Mouse (Mus musculus): ENCODE results near the gene Fars2. TPM values are rescaled to one million over a fixed set of nuclear protein-coding genes. Genes with fewer than 3 reads are reported as not detected.

Fars2 gene
- polyA plus RNA-seq, 1 experiment from 2014 or later: 31.0 TPM

GRCm38 (mm10) chr13:36750056-36750455 is 632.8 kb downstream of the Fars2 start:
- H3K4me3 ChIP-seq: no peak overlapping the region
- H3K27me3 ChIP-seq (ENCODE audit: insufficient read depth, poor library complexity, severe bottlenecking): no peaks in the 10 kb centered on the region
- H3K27ac ChIP-seq: no peak overlapping the region
- H3K4me1 ChIP-seq (replicated peaks): no peaks in the 10 kb centered on the region
- DNase-seq (ENCODE audit: low spot score): no peak
- H3K9me3 ChIP-seq: no peaks in the 10 kb centered on the region
- 87% methylated on average over 2 of the region's 2 CpGs for WGBS
- no peaks in the 10 kb centered on the region for H3K36me3 ChIP-seq

- no peak for DNase-seq (ENCODE audit: low spot score)
- Histone ChIP-seq H3K4me1 (replicated peaks) (no peaks in the 10 kb centered on the region), H3K9me3 (no peaks in the 10 kb centered on the region), H3K4me3 (no peak overlapping the region), H3K36me3 (no peaks in the 10 kb centered on the region), H3K27me3 (ENCODE audit: insufficient read depth, poor library complexity, severe bottlenecking) (no peaks in the 10 kb centered on the region), H3K27ac (no peak overlapping the region)
- 70% methylated on average over 3 of the region's 3 CpGs for WGBS
Observed at GRCm38 (mm10) chr13:36751861-36752260, 634.6 kb downstream of the Fars2 start.

DNA sequence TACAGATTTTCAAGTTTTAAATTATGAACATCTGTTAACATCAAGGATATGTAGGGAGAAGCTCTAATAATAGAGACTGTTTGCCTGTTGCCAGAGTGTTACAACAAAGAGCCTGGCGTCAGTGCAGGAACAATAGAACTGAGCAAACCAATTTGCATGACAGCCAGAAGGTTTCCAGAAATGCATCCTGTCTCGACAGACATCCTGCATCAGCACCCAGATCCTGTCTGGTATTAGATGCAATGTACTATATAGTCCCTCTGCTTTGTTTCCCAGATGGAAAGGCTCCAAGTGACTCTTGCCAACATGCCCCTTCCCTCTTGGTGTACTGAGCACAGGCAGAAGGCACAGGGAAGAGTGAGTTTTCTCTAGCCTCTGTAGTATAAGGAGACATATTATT is 649.6 kb downstream of the Fars2 start:
- WGBS: 45% methylated on average over 2 of the region's 2 CpGs
- no peak for DNase-seq (ENCODE audit: low spot score)
- no peaks in the 10 kb centered on the region for H3K36me3 ChIP-seq

More for the DNA sequence above, 649.6 kb downstream of the Fars2 start:
- no peaks in the 10 kb centered on the region for H3K9me3 ChIP-seq
- no peak overlapping the region for H3K27ac ChIP-seq
- no peaks in the 10 kb centered on the region for H3K4me1 ChIP-seq (replicated peaks)
- no peaks in the 10 kb centered on the region for H3K27me3 ChIP-seq (ENCODE audit: insufficient read depth, poor library complexity, severe bottlenecking)
- H3K4me3 ChIP-seq: no peak overlapping the region

Other genes with a start within 250 kb of the Fars2 start
- 21.4 and 29.5 TPM in 2 replicates for gene Rpp40, start 211.1 kb upstream of the Fars2 start, polyA plus RNA-seq (2016; fragmentation: Nextera tagmentation; extraction: Ambion mirVana)
- 1.7 and 2.7 TPM in 2 replicates for gene Ppp1r3g, start 158.6 kb upstream of the Fars2 start, polyA plus RNA-seq (2016; fragmentation: Nextera tagmentation; extraction: Ambion mirVana)
- gene Lyrm4, start 114 bp downstream of the Fars2 start, polyA plus RNA-seq (2016; fragmentation: Nextera tagmentation; extraction: Ambion mirVana): 23.1 and 24.2 TPM in 2 replicates

All from hindbrain, embryonic 10.5 days (tissue).